7 mouse cellular contexts compared by ENCODE assay signal in genomic region chr13:67552505-67553346, GRCm38 (mm10). TPM values are rescaled to one million over a fixed set of nuclear protein-coding genes. Genes with fewer than 3 reads are reported as not detected.
DNase-seq lines count a peak whose midpoint lies in the region; ATAC-seq lines count a peak whose summit lies in the region.

No protein-coding gene starts in this region.

- no peaks in the 10 kb centered on the region for H3K27me3 ChIP-seq in embryonic facial prominence, embryonic 12.5 days
- no peaks in the 10 kb centered on the region for H3K27me3 ChIP-seq in limb, embryonic 11.5 days (ENCODE audit: control insufficient read depth, insufficient read depth, low read length)
- H3K27me3 ChIP-seq in midbrain, embryonic 14.5 days (ENCODE audit: control insufficient read depth, insufficient read depth, low read length), result no peaks in the 10 kb centered on the region

- 2% methylated on average over 44 of the region's 44 CpGs for WGBS in embryonic facial prominence, embryonic 12.5 days
- under 1% methylated on average over 44 of the region's 44 CpGs for WGBS in limb, embryonic 11.5 days
- WGBS in midbrain, embryonic 14.5 days, result under 1% methylated on average over 44 of the region's 44 CpGs

- peak overlapping the region; percentile 86 for H3K9ac ChIP-seq in embryonic facial prominence, embryonic 12.5 days
- H3K9ac ChIP-seq in limb, embryonic 11.5 days (ENCODE audit: low read length), result peak overlapping the region; percentile 87
- H3K9ac ChIP-seq in midbrain, embryonic 14.5 days (replicated peaks; ENCODE audit: low read length), result peak overlapping the region; percentile 69

- peak overlapping the region; percentile 86 for H3K27ac ChIP-seq in embryonic facial prominence, embryonic 12.5 days
- peak overlapping the region; percentile 68 for H3K27ac ChIP-seq in limb, embryonic 11.5 days (replicated peaks; ENCODE audit: low read depth, low read length)
- peak overlapping the region; percentile 67 for H3K27ac ChIP-seq in midbrain, embryonic 14.5 days (replicated peaks; ENCODE audit: low read depth, low read length)

- ATAC-seq in embryonic facial prominence, embryonic 12.5 days (ENCODE audit: insufficient number of reproducible peaks, insufficient read depth, low FRiP score, low TSS enrichment), result peak; percentile 97
- peak; percentile 98 for ATAC-seq in limb, embryonic 11.5 days (ENCODE audit: insufficient number of reproducible peaks, low FRiP score, low TSS enrichment, low read depth)
- peak; percentile 98 for ATAC-seq in midbrain, embryonic 14.5 days (ENCODE audit: low FRiP score, low TSS enrichment)

- H3K4me2 ChIP-seq in embryonic facial prominence, embryonic 12.5 days (replicated peaks), result peak overlapping the region; percentile 61
- H3K4me2 ChIP-seq in limb, embryonic 11.5 days (ENCODE audit: low read depth, severe bottlenecking), result peak overlapping the region; percentile 46
- peak overlapping the region; percentile 82 for H3K4me2 ChIP-seq in midbrain, embryonic 14.5 days (ENCODE audit: low read length)

- H3K4me1 ChIP-seq in embryonic facial prominence, embryonic 12.5 days, result 0 out of 2 replicates have a peak, but pooled peaks cover 5% of the 10 kb centered on the region
- H3K4me1 ChIP-seq in limb, embryonic 11.5 days (ENCODE audit: control insufficient read depth, insufficient read depth, low read length), result 0 out of 2 replicates have a peak, but pooled peaks cover 3% of the 10 kb centered on the region
- peaks cover 10% of the 10 kb centered on the region for H3K4me1 ChIP-seq in midbrain, embryonic 14.5 days (ENCODE audit: control insufficient read depth, insufficient read depth, low read length)

- peak overlapping the region; percentile 81 for H3K4me3 ChIP-seq in embryonic facial prominence, embryonic 12.5 days
- peak overlapping the region; percentile 84 for H3K4me3 ChIP-seq in limb, embryonic 11.5 days (ENCODE audit: low read depth, low read length)
- peak overlapping the region; percentile 58 for H3K4me3 ChIP-seq in midbrain, embryonic 14.5 days (replicated peaks; ENCODE audit: low read depth, low read length)

- no peaks in the 10 kb centered on the region for H3K36me3 ChIP-seq in embryonic facial prominence, embryonic 12.5 days
- no peaks in the 10 kb centered on the region for H3K36me3 ChIP-seq in limb, embryonic 11.5 days (ENCODE audit: control insufficient read depth, insufficient read depth, low read length)
- no peaks in the 10 kb centered on the region for H3K36me3 ChIP-seq in midbrain, embryonic 14.5 days (ENCODE audit: control insufficient read depth, insufficient read depth, low read length)

- DNase-seq in adrenal gland, postnatal 25 days, result peak; percentile 71
- DNase-seq in heart, adult 11 months, result peak; percentile 99
- peak; percentile 92 for DNase-seq in kidney, adult 18-20 months
- peak; percentile 89 for DNase-seq in limb, embryonic 11.5 days (ENCODE audit: low spot score)
- peak; percentile 96 for DNase-seq in midbrain, embryonic 14.5 days
- DNase-seq in spleen, adult 18-20 months, result peak; percentile 75 to 76

- no peaks in the 10 kb centered on the region for H3K9me3 ChIP-seq in embryonic facial prominence, embryonic 12.5 days
- no peaks in the 10 kb centered on the region for H3K9me3 ChIP-seq in limb, embryonic 11.5 days (ENCODE audit: control insufficient read depth, low read length)
- H3K9me3 ChIP-seq in midbrain, embryonic 14.5 days (ENCODE audit: control insufficient read depth, low read length), result no peaks in the 10 kb centered on the region

RNA-seq across cellular contexts. Expression of gene Zfp748, which starts 0.9 kb away (rescaled TPM):
- total RNA-seq in adrenal gland, postnatal 25 days (2021), result 8.6 and 8.9 TPM in 2 replicates
- 16.9 and 17.0 TPM in 2 replicates for polyA plus RNA-seq in embryonic facial prominence, embryonic 12.5 days (2016; fragmentation: Nextera tagmentation; extraction: Ambion mirVana)
- 18.7 and 20.0 TPM in 2 replicates for polyA plus RNA-seq in limb, embryonic 11.5 days (2014; fragmentation: Nextera tagmentation; extraction: Ambion mirVana)
- polyA plus RNA-seq in midbrain, embryonic 14.5 days (2014; fragmentation: Nextera tagmentation; extraction: Ambion mirVana), result 18.1 and 22.0 TPM in 2 replicates

RNA-seq across cellular contexts. Expression of gene Zfp87, which starts 26.7 kb away (rescaled TPM):
- total RNA-seq in adrenal gland, postnatal 25 days (2021), result 18.0 and 19.8 TPM in 2 replicates
- polyA plus RNA-seq in embryonic facial prominence, embryonic 12.5 days (2016; fragmentation: Nextera tagmentation; extraction: Ambion mirVana), result 25.0 and 25.2 TPM in 2 replicates
- 26.8 and 32.8 TPM in 2 replicates for polyA plus RNA-seq in limb, embryonic 11.5 days (2014; fragmentation: Nextera tagmentation; extraction: Ambion mirVana)
- 39.9 and 45.3 TPM in 2 replicates for polyA plus RNA-seq in midbrain, embryonic 14.5 days (2014; fragmentation: Nextera tagmentation; extraction: Ambion mirVana)

RNA-seq across cellular contexts. Expression of gene Gm26965, which starts 26.8 kb away (rescaled TPM):
- not detected in 2 replicates for total RNA-seq in adrenal gland, postnatal 25 days (2021)
- not detected in 2 replicates for polyA plus RNA-seq in embryonic facial prominence, embryonic 12.5 days (2016; fragmentation: Nextera tagmentation; extraction: Ambion mirVana)
- polyA plus RNA-seq in limb, embryonic 11.5 days (2014; fragmentation: Nextera tagmentation; extraction: Ambion mirVana), result not detected in 2 replicates
- polyA plus RNA-seq in midbrain, embryonic 14.5 days (2014; fragmentation: Nextera tagmentation; extraction: Ambion mirVana), result 0.42 TPM in 1 of 2 replicates, not detected in the other

RNA-seq across cellular contexts. Expression of gene Zfp58, which starts 52.4 kb away (rescaled TPM):
- 7.6 and 8.1 TPM in 2 replicates for total RNA-seq in adrenal gland, postnatal 25 days (2021)
- 22.5 and 24.0 TPM in 2 replicates for polyA plus RNA-seq in embryonic facial prominence, embryonic 12.5 days (2016; fragmentation: Nextera tagmentation; extraction: Ambion mirVana)
- polyA plus RNA-seq in limb, embryonic 11.5 days (2014; fragmentation: Nextera tagmentation; extraction: Ambion mirVana), result 19.5 and 19.6 TPM in 2 replicates
- 10.1 and 15.5 TPM in 2 replicates for polyA plus RNA-seq in midbrain, embryonic 14.5 days (2014; fragmentation: Nextera tagmentation; extraction: Ambion mirVana)

RNA-seq across cellular contexts. Expression of gene Zfp729b, which starts 56.8 kb away (rescaled TPM):
- 8.3 and 9.5 TPM in 2 replicates for total RNA-seq in adrenal gland, postnatal 25 days (2021)
- polyA plus RNA-seq in embryonic facial prominence, embryonic 12.5 days (2016; fragmentation: Nextera tagmentation; extraction: Ambion mirVana), result 5.3 TPM in 2 replicates
- polyA plus RNA-seq in limb, embryonic 11.5 days (2014; fragmentation: Nextera tagmentation; extraction: Ambion mirVana), result 5.1 and 5.8 TPM in 2 replicates
- polyA plus RNA-seq in midbrain, embryonic 14.5 days (2014; fragmentation: Nextera tagmentation; extraction: Ambion mirVana), result 4.8 and 6.6 TPM in 2 replicates

Comparison
In these comparisons a context has a peak if more than half of its experiments do, and no peak if none do; other contexts are left out.
1. Peak in every context shown above with its lines: DNase-seq, ATAC-seq, H3K4me3 ChIP-seq and H3K27ac ChIP-seq.